Mouse (Mus musculus) layer of hippocampus, adult 6 months (tissue): ENCODE data around the gene Vasp. TPM values are rescaled to one million over a fixed set of nuclear protein-coding genes. Genes with fewer than 3 reads are reported as not detected.

Experiments
- long read RNA-seq, 2 experiments: library from polyadenylated mRNA; unstranded; transcript quantifications; one replicate each; pipeline ENCODE4 v2.0.0; 2019 to 2020
- polyA plus RNA-seq: library from polyadenylated mRNA; unstranded; fragments of <200 nt; fragmentation: Nextera tagmentation; gene quantifications from 2 replicates; pipeline ENCODE4 v1.2.3, GENCODE M21; 2021

Vasp gene
- 1.1 and 1.2 TPM in 2 replicates for polyA plus RNA-seq
- long read RNA-seq, experiment 1, partial matches to known transcripts, result 2 of 4 reads
- long read RNA-seq, experiment 1, other reads (novel, unspliced or antisense), result 1 of 4 reads
- long read RNA-seq, experiment 2, partial matches to known transcripts, result 1 of 2 reads
- long read RNA-seq, experiment 2, other reads (novel, unspliced or antisense), result 1 of 2 reads

GRCm38 (mm10) chr7:19271238-19272172 is at the start of gene Vasp:
Gene Vasp (minus strand): TSS chr7:19271817.

GRCm38 (mm10) chr7:19309884-19310641 is 38.4 kb upstream of the Vasp start, which contains the start of gene Fosb:
Gene Fosb (minus strand): TSS chr7:19310051.

GRCm38 (mm10) chr7:19282385-19282784 is 10.8 kb upstream of the Vasp start, which contains the start of gene Rtn2:
Gene Rtn2 (plus strand): TSS chr7:19282624.

GRCm38 (mm10) chr7:19279581-19280114 is 8.0 kb upstream of the Vasp start, which contains the start of gene Ppm1n:
Gene Ppm1n (minus strand): TSS chr7:19280064.

GRCm38 (mm10) chr7:19227883-19228792 is 43.5 kb downstream of the Vasp start, which contains the start of gene Opa3:
Gene Opa3 (plus strand): TSS chr7:19228334.

GRCm38 (mm10) chr7:19211996-19212755 is 59.4 kb downstream of the Vasp start, which contains the start of gene Gpr4:
Gene Gpr4 (plus strand): TSS chr7:19212538.

Other genes with a start within 250 kb of the Vasp start
- not detected in 2 replicates for gene Foxa3, start 248.3 kb downstream of the Vasp start, polyA plus RNA-seq
- gene Sympk, start 247.4 kb downstream of the Vasp start, polyA plus RNA-seq, result 18.9 and 23.2 TPM in 2 replicates
- gene Rsph6a, start 217.1 kb downstream of the Vasp start, polyA plus RNA-seq, result 0.23 and 0.24 TPM in 2 replicates
- 22.3 and 22.4 TPM in 2 replicates for gene Dmwd, start 195.6 kb downstream of the Vasp start, polyA plus RNA-seq
- 0.72 and 1.8 TPM in 2 replicates for gene Dmpk, start 188.0 kb downstream of the Vasp start, polyA plus RNA-seq
- gene Six5, start 177.2 kb downstream of the Vasp start, polyA plus RNA-seq, result 0.28 and 0.30 TPM in 2 replicates
- gene Gm4969, start 153.4 kb downstream of the Vasp start, polyA plus RNA-seq, result 0.10 and 0.23 TPM in 2 replicates
- 7.0 and 8.7 TPM in 2 replicates for gene Fbxo46, start 152.0 kb downstream of the Vasp start, polyA plus RNA-seq
- 13.3 and 14.4 TPM in 2 replicates for gene Qpctl, start 122.5 kb downstream of the Vasp start, polyA plus RNA-seq
- 129 and 137 TPM in 2 replicates for gene Snrpd2, start 122.1 kb downstream of the Vasp start, polyA plus RNA-seq
- 0.13 TPM in 1 of 2 replicates, not detected in the other for gene Gipr, start 105.7 kb downstream of the Vasp start, polyA plus RNA-seq
- 6.0 and 6.1 TPM in 2 replicates for gene Eml2, start 95.4 kb downstream of the Vasp start, polyA plus RNA-seq
- 1.5 and 2.0 TPM in 2 replicates for gene Gpr4, start 59.3 kb downstream of the Vasp start, polyA plus RNA-seq
- gene Opa3, start 43.5 kb downstream of the Vasp start, polyA plus RNA-seq, result 34.8 and 38.3 TPM in 2 replicates
- gene Ppm1n, start 8.2 kb upstream of the Vasp start, polyA plus RNA-seq, result 0.09 and 0.19 TPM in 2 replicates
- 20.0 and 22.4 TPM in 2 replicates for gene Rtn2, start 10.8 kb upstream of the Vasp start, polyA plus RNA-seq
- gene Fosb, start 38.2 kb upstream of the Vasp start, polyA plus RNA-seq, result 0.60 and 0.80 TPM in 2 replicates
- gene Ercc1, start 73.0 kb upstream of the Vasp start, polyA plus RNA-seq, result 52.8 and 71.7 TPM in 2 replicates
- gene Cd3eap, start 87.7 kb upstream of the Vasp start, polyA plus RNA-seq, result 14.0 and 14.6 TPM in 2 replicates
- 0.53 and 1.9 TPM in 2 replicates for gene Ppp1r13l, start 87.9 kb upstream of the Vasp start, polyA plus RNA-seq
- 3.7 and 3.8 TPM in 2 replicates for gene Ercc2, start 110.2 kb upstream of the Vasp start, polyA plus RNA-seq
- gene Klc3, start 132.3 kb upstream of the Vasp start, polyA plus RNA-seq, result 1.3 and 1.8 TPM in 2 replicates
- gene Ckm, start 133.0 kb upstream of the Vasp start, polyA plus RNA-seq, result not detected in 2 replicates
- gene Mark4, start 187.0 kb upstream of the Vasp start, polyA plus RNA-seq, result 6.5 and 8.2 TPM in 2 replicates
- 0.30 and 0.44 TPM in 2 replicates for gene Exoc3l2, start 191.5 kb upstream of the Vasp start, polyA plus RNA-seq
- gene Bloc1s3, start 236.6 kb upstream of the Vasp start, polyA plus RNA-seq, result 4.2 TPM in 2 replicates
- gene Trappc6a, start 236.6 kb upstream of the Vasp start, polyA plus RNA-seq, result 39.0 and 48.4 TPM in 2 replicates
- gene Nkpd1, start 246.0 kb upstream of the Vasp start, polyA plus RNA-seq, result 1.1 and 1.4 TPM in 2 replicates